Mouse (Mus musculus) forebrain, postnatal 0 days (tissue): Measurements from ENCODE around the gene Slc1a3. TPM values are rescaled to one million over a fixed set of nuclear protein-coding genes. Genes with fewer than 3 reads are reported as not detected.

ENCODE experiments used
- ATAC-seq: fragments of 200-750 bp; cut with Nextera tagmentation; 2 replicates; pipeline ENCODE4 v1.8.0; 2017; ENCODE audit warnings: mild to moderate bottlenecking, moderate library complexity
- DNase-seq: peaks from one replicate; pipeline ENCODE4 v3.0.0-alpha.2; 2015
- H3K27ac ChIP-seq: fragments of 300-500 bp; sonication (generic); 2 replicates; pipeline ENCODE4 v1.5.1; 2014; ENCODE audit warnings: low read depth, mild to moderate bottlenecking, antibody characterized with exemption, low read length, moderate library complexity, mixed read lengths
- H3K27me3 ChIP-seq: fragments of 300-500 bp; sonication (generic); 2 replicates; pipeline ENCODE4 v1.6.1; 2014; ENCODE audit warnings: mild to moderate bottlenecking, low read length, mixed read lengths; ENCODE audit not compliant: insufficient read depth
- H3K36me3 ChIP-seq: fragments of 300-500 bp; sonication (generic); 2 replicates; pipeline ENCODE4 v1.6.1; 2014; ENCODE audit warnings: mild to moderate bottlenecking, moderate library complexity; ENCODE audit not compliant: insufficient read depth
- H3K4me1 ChIP-seq: fragments of 300-500 bp; sonication (generic); 2 replicates; pipeline ENCODE4 v1.6.1; 2014; ENCODE audit warnings: antibody characterized with exemption; ENCODE audit not compliant: insufficient read depth
- H3K4me2 ChIP-seq: fragments of 300-500 bp; sonication (generic); 2 replicates; pipeline ENCODE4 v1.6.1; 2014; ENCODE audit warnings: low read depth, mild to moderate bottlenecking, moderate library complexity
- H3K4me3 ChIP-seq: fragments of 300-500 bp; sonication (generic); 2 replicates; pipeline ENCODE4 v1.5.1; 2014; ENCODE audit warnings: low read depth, low read length, mixed read lengths
- H3K9ac ChIP-seq: fragments of 300-500 bp; sonication (generic); 2 replicates; pipeline ENCODE4 v1.6.1; 2014; ENCODE audit warnings: mild to moderate bottlenecking
- H3K9me3 ChIP-seq: fragments of 300-500 bp; sonication (generic); 2 replicates; pipeline ENCODE4 v1.6.1; 2016; ENCODE audit warnings: low read length
- CTCF ChIP-seq: sonication (generic); IDR thresholded peaks from 2 replicates; pipeline ENCODE4 v1.5.1; 2016; ENCODE audit warnings: antibody characterized with exemption, control low read depth, low read depth
- WGBS: fragments of 180-500 bp; shearing (Covaris S2); extraction: QIAGEN DNeasy Blood & Tissue Kit; methylation state at CpG from one replicate; pipeline ENCODE4 v1.1.7; 2014; 5-methylcytosine and 5-hydroxymethylcytosine counted together
- polyA plus RNA-seq: library from polyadenylated mRNA; unstranded; fragments of >200 nt; fragmentation: Nextera tagmentation; extraction: Ambion mirVana; gene quantifications from 2 replicates; pipeline ENCODE4 v1.2.1, GENCODE M21; 2015
- total RNA-seq: library from RNA; depleted of rRNA; stranded (reverse); fragments of >200 nt; gene quantifications from 2 replicates; pipeline ENCODE4 v1.2.3, GENCODE M21; 2014; rRNA removed

Slc1a3 gene
- total and polyA plus RNA-seq, 2 experiments from 2014 or later: 192 to 234 TPM

DNA sequence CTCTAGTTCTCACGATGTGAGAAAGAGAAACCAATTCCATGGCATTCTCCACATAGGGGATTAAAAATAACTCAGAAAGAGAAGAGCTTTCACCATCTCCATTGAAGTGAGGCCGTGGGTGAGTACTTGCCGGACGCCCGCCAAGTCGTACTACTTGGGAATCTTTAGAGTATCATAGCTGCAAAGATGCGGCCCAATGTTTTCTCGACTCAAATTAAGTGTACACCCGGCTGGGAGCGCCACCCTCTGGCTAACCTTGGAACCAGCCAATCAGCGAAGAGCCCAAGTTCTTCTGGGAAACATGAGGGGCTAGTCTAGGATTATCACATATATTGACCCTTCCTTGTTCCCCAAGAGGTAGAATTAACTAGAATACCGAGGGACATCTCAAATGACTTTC, 115.3 kb downstream of the Slc1a3 start:
- Histone ChIP-seq H3K4me2 (no peak overlapping the region), H3K9ac (no peak overlapping the region), H3K4me3 (no peak overlapping the region), H3K27ac (no peak overlapping the region), H3K9me3 (no peaks in the 10 kb centered on the region), H3K36me3 (no peaks in the 10 kb centered on the region), H3K4me1 (no peaks in the 10 kb centered on the region), H3K27me3 (no peaks in the 10 kb centered on the region)
- no peak for TF ChIP-seq CTCF
- WGBS: 86% methylated on average over 12 of the region's 12 CpGs
- DNase-seq (no peak), ATAC-seq (no peak)

DNA sequence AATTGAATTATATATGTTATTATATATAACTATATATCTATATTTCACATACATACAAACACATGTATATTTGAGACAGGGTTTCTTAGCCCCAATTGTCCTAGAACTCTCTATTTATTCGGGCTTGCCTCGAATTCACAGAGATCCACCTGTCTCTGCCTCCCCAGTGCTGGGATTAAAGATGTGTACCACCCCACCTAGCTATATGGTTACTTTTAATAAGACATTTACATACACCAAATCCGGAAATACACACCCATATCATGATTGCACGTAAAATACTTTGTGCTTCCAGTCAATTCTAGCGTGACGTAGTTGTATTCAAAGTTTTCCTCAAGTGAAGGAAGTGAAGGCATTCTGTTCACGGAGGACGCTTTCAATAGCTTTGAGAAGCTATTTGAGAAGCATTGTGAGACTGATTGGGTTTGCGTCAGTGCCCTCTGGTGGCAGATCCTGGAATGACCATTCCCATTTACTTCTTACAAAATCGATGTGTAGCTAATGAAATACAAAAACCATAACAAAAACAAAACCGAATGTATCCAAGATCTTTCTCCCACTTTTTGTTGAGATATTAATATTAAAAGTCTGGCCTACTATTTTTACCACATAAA, 121.0 kb downstream of the Slc1a3 start:
- Histone ChIP-seq H3K27ac (no peak overlapping the region), H3K9me3 (no peaks in the 10 kb centered on the region), H3K9ac (no peak overlapping the region), H3K4me1 (no peaks in the 10 kb centered on the region), H3K4me2 (no peak overlapping the region), H3K36me3 (no peaks in the 10 kb centered on the region), H3K27me3 (no peaks in the 10 kb centered on the region), H3K4me3 (no peak overlapping the region)
- DNase-seq (peak; percentile 91), ATAC-seq (peak; percentile 73)
- TF ChIP-seq CTCF: peak; percentile 89
- WGBS: 20% methylated on average over 11 of the region's 11 CpGs

DNA sequence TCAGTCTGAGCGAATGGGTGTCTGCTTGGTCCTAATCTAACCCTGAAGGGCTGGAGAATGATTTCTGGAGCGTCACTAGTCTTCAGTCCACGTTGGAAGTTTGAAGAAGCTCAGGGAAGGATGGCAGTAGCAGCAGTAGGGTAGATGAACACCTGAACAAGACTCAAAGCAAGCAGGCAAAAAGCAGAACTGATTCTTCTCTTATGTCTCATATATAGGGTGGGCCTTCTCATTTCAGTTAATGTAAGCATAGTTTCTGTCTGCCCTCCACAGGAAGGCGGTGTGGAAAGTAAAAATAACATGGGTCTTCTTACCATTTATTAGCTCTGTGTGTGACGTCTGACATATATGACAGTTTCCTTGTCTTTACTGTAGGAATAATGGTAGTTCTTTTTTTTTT, 122.5 kb downstream of the Slc1a3 start:
- Histone ChIP-seq H3K4me3 (no peak overlapping the region), H3K36me3 (no peaks in the 10 kb centered on the region), H3K9ac (no peak overlapping the region), H3K4me2 (no peak overlapping the region), H3K27ac (no peak overlapping the region), H3K9me3 (no peaks in the 10 kb centered on the region), H3K4me1 (no peaks in the 10 kb centered on the region), H3K27me3 (no peaks in the 10 kb centered on the region)
- DNase-seq (no peak), ATAC-seq (no peak)
- no peak for TF ChIP-seq CTCF
- 93% methylated on average over 5 of the region's 5 CpGs for WGBS

DNA sequence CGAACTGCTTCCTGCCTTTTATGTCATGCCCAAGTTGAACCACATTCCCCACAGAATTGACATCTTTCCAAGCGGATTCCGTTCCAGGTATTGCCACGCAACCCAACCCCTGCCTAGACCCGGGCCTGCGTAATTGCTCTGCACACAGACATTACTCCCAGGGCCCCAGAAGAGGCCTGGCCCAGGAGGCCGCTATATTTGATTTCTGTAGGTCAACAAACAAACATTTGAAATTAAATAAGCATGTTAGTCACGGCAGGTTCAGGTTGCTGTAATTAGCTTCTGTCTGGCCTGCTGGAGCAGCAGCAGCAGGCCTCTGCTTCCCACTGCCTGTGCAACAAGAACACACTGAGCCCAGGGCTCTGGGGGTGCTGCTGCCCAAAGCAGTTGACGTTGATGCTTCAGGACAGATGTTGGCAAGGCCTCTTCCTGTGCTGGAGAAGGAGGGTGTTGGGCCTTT, 123.7 kb downstream of the Slc1a3 start:
- Histone ChIP-seq H3K27me3 (no peaks in the 10 kb centered on the region), H3K4me3 (no peak overlapping the region), H3K36me3 (no peaks in the 10 kb centered on the region), H3K27ac (no peak overlapping the region), H3K4me1 (no peaks in the 10 kb centered on the region), H3K9me3 (no peaks in the 10 kb centered on the region), H3K9ac (no peak overlapping the region), H3K4me2 (no peak overlapping the region)
- DNase-seq (no peak), ATAC-seq (no peak)
- no peak for TF ChIP-seq CTCF
- WGBS: 69% methylated on average over 9 of the region's 9 CpGs

Other genes with a start within 250 kb of the Slc1a3 start
- gene Gm2310, start 190.8 kb downstream of the Slc1a3 start, total RNA-seq: not detected in 2 replicates
- gene Gm2310, start 190.8 kb downstream of the Slc1a3 start, polyA plus RNA-seq: not detected in 2 replicates